Mouse (Mus musculus) midbrain, embryonic 15.5 days (tissue): ENCODE data around the gene Szt2. TPM values are rescaled to one million over a fixed set of nuclear protein-coding genes. Genes with fewer than 3 reads are reported as not detected.
A peak's percentile ranks its signal among the peaks of the same experiment; 100 is the strongest.

Source experiments
- ATAC-seq: fragments of 200-750 bp; cut with Nextera tagmentation; replicated peaks from 2 replicates; pipeline ENCODE4 v1.8.0; 2017; ENCODE audit warnings: moderate TSS enrichment
- H3K27ac ChIP-seq: fragments of 300-500 bp; sonication (generic); 2 replicates; pipeline ENCODE4 v1.5.1; 2015; ENCODE audit warnings: mild to moderate bottlenecking, inconsistent platforms
- H3K27me3 ChIP-seq: fragments of 300-500 bp; sonication (generic); replicated peaks from 2 replicates; pipeline ENCODE4 v1.6.1; 2015; ENCODE audit warnings: inconsistent platforms
- H3K36me3 ChIP-seq: fragments of 300-500 bp; sonication (generic); replicated peaks from 2 replicates; pipeline ENCODE4 v1.6.1; 2015; ENCODE audit warnings: inconsistent platforms
- H3K4me1 ChIP-seq: fragments of 300-500 bp; sonication (generic); 2 replicates; pipeline ENCODE4 v1.6.1; 2015; ENCODE audit warnings: inconsistent platforms
- H3K4me2 ChIP-seq: fragments of 300-500 bp; sonication (generic); 2 replicates; pipeline ENCODE4 v1.6.1; 2015; ENCODE audit warnings: inconsistent platforms, mild to moderate bottlenecking, moderate library complexity
- H3K4me3 ChIP-seq: fragments of 300-500 bp; sonication (generic); 2 replicates; pipeline ENCODE4 v1.5.1; 2015; ENCODE audit warnings: mild to moderate bottlenecking, inconsistent platforms
- H3K9ac ChIP-seq: fragments of 300-500 bp; sonication (generic); 2 replicates; pipeline ENCODE4 v1.6.1; 2015; ENCODE audit warnings: mild to moderate bottlenecking, inconsistent platforms
- H3K9me3 ChIP-seq: fragments of 300-500 bp; sonication (generic); 2 replicates; pipeline ENCODE4 v1.6.1; 2016; ENCODE audit warnings: inconsistent platforms
- WGBS: fragments of 180-500 bp; shearing (Covaris S2); methylation state at CpG from one replicate; pipeline ENCODE4 v1.1.7; 2015; ENCODE audit warnings: mixed read lengths; 5-methylcytosine and 5-hydroxymethylcytosine counted together
- polyA plus RNA-seq: library from polyadenylated mRNA; unstranded; fragments of >200 nt; fragmentation: Nextera tagmentation; extraction: Ambion mirVana; gene quantifications from 2 replicates; pipeline ENCODE4 v1.2.1, GENCODE M21; 2015

The Szt2 gene
- polyA plus RNA-seq, 1 experiment from 2014 or later: 11.5 TPM

- WGBS: 99% methylated on average over 3 of the region's 3 CpGs
- no peak for ATAC-seq
- Histone ChIP-seq H3K9me3 (no peaks in the 10 kb centered on the region), H3K4me3 (no peak overlapping the region), H3K9ac (no peak overlapping the region), H3K27ac (no peak overlapping the region), H3K4me2 (no peak overlapping the region), H3K4me1 (peaks cover 12% of the 10 kb centered on the region), H3K36me3 (peaks cover 52% of the 10 kb centered on the region), H3K27me3 (no peaks in the 10 kb centered on the region)
Observed at GRCm38 (mm10) chr4:118363985-118364384, 45.1 kb downstream of the Szt2 start.

GRCm38 (mm10) chr4:118362879-118363278 is 46.2 kb downstream of the Szt2 start:
- peaks cover 12% of the 10 kb centered on the region for H3K4me1 ChIP-seq
- ATAC-seq: no peak
- no peak overlapping the region for H3K4me3 ChIP-seq
- H3K9ac ChIP-seq: no peak overlapping the region
- H3K27me3 ChIP-seq: no peaks in the 10 kb centered on the region
- no peak overlapping the region for H3K4me2 ChIP-seq
- no peak overlapping the region for H3K27ac ChIP-seq
- H3K36me3 ChIP-seq: peaks cover 41% of the 10 kb centered on the region
- no peaks in the 10 kb centered on the region for H3K9me3 ChIP-seq
- 96% methylated on average over 6 of the region's 6 CpGs for WGBS

- Histone ChIP-seq H3K9me3 (no peaks in the 10 kb centered on the region), H3K4me3 (no peak overlapping the region), H3K9ac (no peak overlapping the region), H3K27me3 (no peaks in the 10 kb centered on the region), H3K4me1 (peaks cover 12% of the 10 kb centered on the region), H3K36me3 (peaks cover 35% of the 10 kb centered on the region), H3K27ac (no peak overlapping the region), H3K4me2 (no peak overlapping the region)
- WGBS: 89% methylated on average over 5 of the region's 5 CpGs
- no peak for ATAC-seq
Observed at GRCm38 (mm10) chr4:118361451-118361850, 47.6 kb downstream of the Szt2 start.

- 1% methylated on average over 54 of the region's 54 CpGs for WGBS
- ATAC-seq: peak; percentile 88
- H3K4me2 ChIP-seq: peak overlapping the region; percentile 87
Observed at GRCm38 (mm10) chr4:118359896-118360720, 49.0 kb downstream of the Szt2 start.

GRCm38 (mm10) chr4:118359211-118359895 is 49.7 kb downstream of the Szt2 start:
- WGBS: 13% methylated on average over 21 of the region's 21 CpGs
- peak; percentile 20; the same call in 1 of the 2 replicates for ATAC-seq
- Histone ChIP-seq H3K36me3 (peaks cover 20% of the 10 kb centered on the region), H3K4me1 (peaks cover 12% of the 10 kb centered on the region), H3K27me3 (no peaks in the 10 kb centered on the region), H3K9ac (peak overlapping the region; percentile 75), H3K9me3 (no peaks in the 10 kb centered on the region), H3K27ac (peak overlapping the region; percentile 91), H3K4me2 (peak overlapping the region; percentile 87), H3K4me3 (peak overlapping the region; percentile 57)

More at GRCm38 (mm10) chr4:118359896-118360720, 49.0 kb downstream of the Szt2 start:
- Histone ChIP-seq H3K9ac (peak overlapping the region; percentile 75), H3K9me3 (no peaks in the 10 kb centered on the region), H3K27ac (peak overlapping the region; percentile 91), H3K4me3 (peak overlapping the region; percentile 57), H3K4me1 (peaks cover 12% of the 10 kb centered on the region), H3K27me3 (no peaks in the 10 kb centered on the region), H3K36me3 (peaks cover 23% of the 10 kb centered on the region)

DNA sequence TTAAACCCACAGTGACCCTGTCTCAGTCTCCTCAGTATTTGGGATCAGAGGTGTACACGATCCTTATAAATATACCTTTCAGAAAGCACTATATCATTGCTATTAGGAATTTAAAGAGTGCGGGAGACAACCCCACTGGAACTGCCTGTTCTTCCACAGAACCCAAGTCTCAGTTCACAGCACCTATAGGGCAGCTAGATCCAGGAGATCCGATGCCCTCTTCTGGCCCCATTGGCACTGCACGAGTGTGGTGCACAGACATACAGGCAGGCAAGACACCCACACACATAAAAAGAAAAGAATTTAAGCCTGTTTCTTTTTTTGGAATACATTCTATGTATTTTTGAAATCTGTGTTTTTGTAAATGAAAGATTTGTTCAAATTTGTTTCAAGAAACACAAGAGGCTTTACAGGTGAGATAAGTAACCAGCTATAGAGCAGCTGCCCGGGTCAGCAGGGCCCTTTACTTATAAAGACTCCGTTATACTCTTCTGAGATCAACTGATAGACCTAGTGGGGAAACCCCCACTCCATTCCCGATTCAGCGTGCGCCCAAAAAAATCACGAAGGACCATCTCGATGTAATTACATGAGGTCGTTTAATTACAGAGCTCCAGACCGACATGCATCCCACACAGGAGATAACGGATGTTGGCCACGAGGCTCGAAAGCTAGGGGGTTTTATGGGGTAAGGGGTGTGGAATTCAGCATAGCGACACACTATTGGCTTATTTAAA is 50.7 kb downstream of the Szt2 start:
- no peaks in the 10 kb centered on the region for H3K27me3 ChIP-seq
- H3K27ac ChIP-seq: no peak overlapping the region
- no peak overlapping the region for H3K4me3 ChIP-seq
- 89% methylated on average over 17 of the region's 17 CpGs for WGBS
- ATAC-seq: no peak
- no peak overlapping the region for H3K9ac ChIP-seq
- H3K36me3 ChIP-seq: peaks cover 11% of the 10 kb centered on the region
- H3K4me1 ChIP-seq: peaks cover 12% of the 10 kb centered on the region
- no peak overlapping the region for H3K4me2 ChIP-seq
- no peaks in the 10 kb centered on the region for H3K9me3 ChIP-seq

- Histone ChIP-seq H3K4me1 (peaks cover 12% of the 10 kb centered on the region), H3K36me3 (0 out of 2 replicates have a peak, but pooled peaks cover 4% of the 10 kb centered on the region), H3K27me3 (no peaks in the 10 kb centered on the region), H3K9ac (no peak overlapping the region), H3K9me3 (no peaks in the 10 kb centered on the region), H3K4me3 (no peak overlapping the region), H3K27ac (no peak overlapping the region), H3K4me2 (no peak overlapping the region)
- 87% methylated on average over 8 of the region's 8 CpGs for WGBS
- ATAC-seq: no peak
Observed at GRCm38 (mm10) chr4:118357504-118357903, 51.6 kb downstream of the Szt2 start.

DNA sequence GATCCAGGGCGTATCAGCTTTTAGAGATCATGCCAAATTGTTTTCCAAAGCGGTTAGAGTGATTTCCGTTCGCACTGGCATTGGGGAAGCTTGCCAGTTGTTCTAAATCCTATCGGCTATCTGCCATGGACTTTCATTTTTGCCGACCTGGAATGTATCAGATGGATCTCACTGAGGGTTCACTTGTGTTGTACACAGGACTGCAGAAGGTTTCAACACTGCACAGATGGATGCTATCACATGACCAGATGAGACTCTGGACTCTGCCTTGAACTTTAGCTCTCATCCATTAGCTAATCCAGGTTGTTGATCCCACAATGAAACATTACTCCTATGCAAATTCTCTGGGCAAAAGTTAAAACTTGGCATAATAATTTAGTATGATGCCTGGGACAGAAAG is 52.3 kb downstream of the Szt2 start:
- no peaks in the 10 kb centered on the region for H3K27me3 ChIP-seq
- H3K9me3 ChIP-seq: no peaks in the 10 kb centered on the region
- H3K4me3 ChIP-seq: no peak overlapping the region
- H3K36me3 ChIP-seq: 0 out of 2 replicates have a peak, but pooled peaks cover 4% of the 10 kb centered on the region
- 89% methylated on average over 6 of the region's 6 CpGs for WGBS
- H3K9ac ChIP-seq: no peak overlapping the region
- peaks cover 12% of the 10 kb centered on the region for H3K4me1 ChIP-seq
- no peak overlapping the region for H3K27ac ChIP-seq
- no peak for ATAC-seq
- no peak overlapping the region for H3K4me2 ChIP-seq

DNA sequence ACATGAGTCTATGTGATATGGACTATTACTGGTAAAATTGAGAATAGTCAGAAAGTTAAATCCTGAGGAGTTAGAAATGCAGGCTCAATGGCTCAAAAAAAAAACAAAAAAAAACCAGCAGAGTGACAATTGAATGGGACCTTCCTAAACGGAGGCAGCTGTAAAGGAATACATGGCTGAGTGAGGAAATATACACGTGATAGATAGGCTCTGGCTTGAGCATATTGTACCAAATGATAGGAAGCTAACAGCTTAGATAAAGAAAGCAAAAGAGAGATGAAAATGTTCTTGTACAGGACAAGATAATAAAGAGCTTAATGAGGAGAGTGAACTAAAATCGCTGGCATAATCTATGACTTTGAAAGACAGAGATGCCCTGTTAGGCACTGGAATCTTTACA is 54.8 kb downstream of the Szt2 start:
- 70% methylated on average over 3 of the region's 3 CpGs for WGBS
- Histone ChIP-seq H3K27ac (no peak overlapping the region), H3K9ac (no peak overlapping the region), H3K27me3 (no peaks in the 10 kb centered on the region), H3K9me3 (no peaks in the 10 kb centered on the region), H3K4me3 (no peak overlapping the region), H3K4me1 (0 out of 2 replicates have a peak, but pooled peaks cover 2% of the 10 kb centered on the region), H3K4me2 (no peak overlapping the region), H3K36me3 (no peaks in the 10 kb centered on the region)
- ATAC-seq: no peak

DNA sequence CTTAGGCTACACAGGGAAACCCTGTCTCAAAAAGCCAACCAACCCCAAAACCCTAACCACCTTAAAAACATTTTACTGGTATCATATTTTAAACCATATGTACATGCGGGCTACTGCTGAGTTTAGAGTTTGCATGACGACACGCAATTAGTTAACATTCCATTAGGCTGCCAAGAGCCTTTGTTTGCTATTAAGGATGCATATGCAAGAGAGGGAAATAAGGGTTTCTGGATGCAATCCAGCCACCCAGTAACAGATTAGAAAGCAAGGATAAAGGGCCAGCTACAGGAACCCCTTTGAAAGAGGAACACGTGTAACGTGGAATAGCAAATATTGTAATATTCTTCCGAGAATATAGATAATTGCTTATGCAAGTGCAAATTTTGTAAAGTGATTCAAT is 55.4 kb downstream of the Szt2 start:
- no peaks in the 10 kb centered on the region for H3K36me3 ChIP-seq
- 74% methylated on average over 6 of the region's 6 CpGs for WGBS
- no peak overlapping the region for H3K4me3 ChIP-seq
- no peak for ATAC-seq
- H3K9ac ChIP-seq: no peak overlapping the region
- no peaks in the 10 kb centered on the region for H3K9me3 ChIP-seq
- H3K27ac ChIP-seq: no peak overlapping the region
- H3K4me2 ChIP-seq: no peak overlapping the region
- no peaks in the 10 kb centered on the region for H3K4me1 ChIP-seq
- H3K27me3 ChIP-seq: no peaks in the 10 kb centered on the region

GRCm38 (mm10) chr4:118351828-118352227 is 57.2 kb downstream of the Szt2 start:
- no peak for ATAC-seq
- Histone ChIP-seq H3K27ac (no peak overlapping the region), H3K9ac (no peak overlapping the region), H3K4me3 (no peak overlapping the region), H3K4me1 (no peaks in the 10 kb centered on the region), H3K27me3 (no peaks in the 10 kb centered on the region), H3K36me3 (no peaks in the 10 kb centered on the region), H3K9me3 (no peaks in the 10 kb centered on the region), H3K4me2 (no peak overlapping the region)
- WGBS: 74% methylated on average over 3 of the region's 3 CpGs

GRCm38 (mm10) chr4:118350864-118351263 is 58.2 kb downstream of the Szt2 start:
- 84% methylated on average over 2 of the region's 2 CpGs for WGBS

More at GRCm38 (mm10) chr4:118350864-118351263, 58.2 kb downstream of the Szt2 start:
- H3K36me3 ChIP-seq: no peaks in the 10 kb centered on the region
- H3K4me3 ChIP-seq: no peak overlapping the region
- no peaks in the 10 kb centered on the region for H3K9me3 ChIP-seq
- no peaks in the 10 kb centered on the region for H3K27me3 ChIP-seq
- H3K4me2 ChIP-seq: no peak overlapping the region
- no peak overlapping the region for H3K27ac ChIP-seq
- no peak overlapping the region for H3K9ac ChIP-seq
- ATAC-seq: no peak
- H3K4me1 ChIP-seq: no peaks in the 10 kb centered on the region
